Mouse (Mus musculus): ENCODE results near the gene Pphln1.

The Pphln1 gene

GRCm38 (mm10) chr15:93538551-93539205 is 140.5 kb downstream of the Pphln1 start:
- DNase-seq (ENCODE audit: low read depth in 1 of 2, low spot score in 2 of 2): no peak

- no peak for DNase-seq (ENCODE audit: low read depth in 1 of 2, low spot score in 2 of 2)
These were observed 141.3 kb downstream of the Pphln1 start for GRCm38 (mm10) chr15:93539415-93539814.

All from monocyte, adult 2 months (primary cell).